In genomic region chr19:6979001-6979479, GRCm38 (mm10) we compare ENCODE assay signal across 8 mouse cellular contexts. TPM values are rescaled to one million over a fixed set of nuclear protein-coding genes. Genes with fewer than 3 reads are reported as not detected.
DNase-seq lines count a peak whose midpoint lies in the region; ATAC-seq and TF ChIP-seq lines count a peak whose summit lies in the region.

No protein-coding gene starts in this region.

- 23% methylated on average over 11 of the region's 11 CpGs for WGBS in bone marrow, adult 2 months
- 3% methylated on average over 11 of the region's 11 CpGs for WGBS in heart, embryonic 14.5 days
- WGBS in midbrain, embryonic 16.5 days: 9% methylated on average over 11 of the region's 11 CpGs

- peak; percentile 65 for DNase-seq in 3134 (ENCODE audit: extremely low read depth, insufficient read length, low spot score)
- DNase-seq in left cerebral cortex, adult 2 months (ENCODE audit: extremely low spot score in 1 of 2, low spot score in 2 of 2): peak; percentile 43

- peak overlapping the region; percentile 81 for H3K9ac ChIP-seq in heart, embryonic 14.5 days (ENCODE audit: low read length)
- peak overlapping the region; percentile 84 for H3K9ac ChIP-seq in midbrain, embryonic 16.5 days (ENCODE audit: low read depth, low read length)

- H3K36me3 ChIP-seq in erythroblast, embryonic 14.5 days (ENCODE audit: control insufficient read depth): peaks cover 41% of the 10 kb centered on the region
- peaks cover 53% of the 10 kb centered on the region for H3K36me3 ChIP-seq in heart, embryonic 14.5 days (ENCODE audit: control insufficient read depth, insufficient read depth, low read length)
- peaks cover 8% of the 10 kb centered on the region for H3K36me3 ChIP-seq in midbrain, embryonic 16.5 days (ENCODE audit: control insufficient read depth, insufficient read depth, low read length)

- H3K4me2 ChIP-seq in heart, embryonic 14.5 days (ENCODE audit: low read length): peak overlapping the region; percentile 71
- peak overlapping the region; percentile 90 for H3K4me2 ChIP-seq in midbrain, embryonic 16.5 days (ENCODE audit: low read length)

- H3K4me3 ChIP-seq in erythroblast, embryonic 14.5 days (replicated peaks): peak overlapping the region; percentile 89
- peak overlapping the region; percentile 73 for H3K4me3 ChIP-seq in bone marrow, adult 2 months (replicated peaks; ENCODE audit: control insufficient read depth, low read depth, low read length)
- H3K4me3 ChIP-seq in heart, embryonic 14.5 days (ENCODE audit: control insufficient read depth in 1 of 2, insufficient read depth in 1 of 2, low read depth in 1 of 2, low read length in 2 of 2): peak overlapping the region; percentile 75 to 80
- H3K4me3 ChIP-seq in left cerebral cortex, adult 2 months: peak overlapping the region; percentile 91
- peak overlapping the region; percentile 75 for H3K4me3 ChIP-seq in midbrain, embryonic 16.5 days (ENCODE audit: low read depth, low read length)

- intact Hi-C loops in left cerebral cortex, adult 2 months (cut with DNase I): loop anchor here (2.0 to 5.0 kb wide), 2 partner anchors 37 to 56 kb away; partner anchors contain the start of genes Bad and Gpr137

- H3K27me3 ChIP-seq in erythroblast, embryonic 14.5 days (ENCODE audit: control insufficient read depth): no peaks in the 10 kb centered on the region
- H3K27me3 ChIP-seq in heart, embryonic 14.5 days (ENCODE audit: control insufficient read depth, insufficient read depth, low read length): no peaks in the 10 kb centered on the region
- no peaks in the 10 kb centered on the region for H3K27me3 ChIP-seq in midbrain, embryonic 16.5 days (ENCODE audit: control insufficient read depth, insufficient read depth, low read depth, low read length)

- no peak for TF ChIP-seq POLR2A in bone marrow, adult 2 months (IDR thresholded peaks at IDR 0.05; ENCODE audit: borderline replicate concordance, control insufficient read depth, low read depth, low read length)

- peak overlapping the region; percentile 42; the same call in 1 of the 2 replicates for H3K27ac ChIP-seq in bone marrow, adult 2 months (ENCODE audit: control insufficient read depth, insufficient read depth, low read depth, low read length, poor library complexity)
- peak overlapping the region in 1 of 2 experiments; percentile 66; a peak in 3 of 4 replicates for H3K27ac ChIP-seq in heart, embryonic 14.5 days (replicated peaks in 1 of 2; ENCODE audit: control insufficient read depth in 1 of 2, insufficient read depth in 1 of 2, low read depth in 2 of 2, low read length in 2 of 2)
- peak overlapping the region; percentile 99 for H3K27ac ChIP-seq in left cerebral cortex, adult 2 months
- peak overlapping the region; percentile 97 for H3K27ac ChIP-seq in midbrain, embryonic 16.5 days (ENCODE audit: low read length)

- peaks cover 70% of the 10 kb centered on the region for H3K4me1 ChIP-seq in erythroblast, embryonic 14.5 days (ENCODE audit: control insufficient read depth)
- H3K4me1 ChIP-seq in bone marrow, adult 2 months (ENCODE audit: control insufficient read depth, insufficient read depth, low read length): peaks cover 3% of the 10 kb centered on the region; the same call in 1 of the 2 replicates
- H3K4me1 ChIP-seq in heart, embryonic 14.5 days (ENCODE audit: control insufficient read depth in 2 of 2, insufficient read depth in 2 of 2, low read length in 2 of 2): peaks cover 18 to 40% of the 10 kb centered on the region in 2 experiments; a peak in 3 of 4 replicates
- H3K4me1 ChIP-seq in midbrain, embryonic 16.5 days (ENCODE audit: control insufficient read depth, insufficient read depth, low read length): peaks cover 37% of the 10 kb centered on the region

- TF ChIP-seq CTCF in bone marrow, adult 2 months (IDR thresholded peaks at IDR 0.05; ENCODE audit: control insufficient read depth, insufficient read depth, low read length): no peak
- TF ChIP-seq CTCF in left cerebral cortex, adult 2 months (IDR thresholded peaks at IDR 0.05): no peak

- H3K9me3 ChIP-seq in erythroblast, embryonic 14.5 days (ENCODE audit: control insufficient read depth, low read length): no peaks in the 10 kb centered on the region
- no peaks in the 10 kb centered on the region for H3K9me3 ChIP-seq in heart, embryonic 14.5 days (ENCODE audit: control insufficient read depth, low read length)
- no peaks in the 10 kb centered on the region for H3K9me3 ChIP-seq in midbrain, embryonic 16.5 days (replicated peaks; ENCODE audit: control insufficient read depth, low read length, poor library complexity, severe bottlenecking)

- ATAC-seq in erythroblast, adult 5-6 weeks (replicated peaks; ENCODE audit: low FRiP score, poor library complexity, severe bottlenecking): no peak
- ATAC-seq in heart, embryonic 14.5 days (ENCODE audit: insufficient number of reproducible peaks, insufficient read depth, low FRiP score, low read depth): no peak
- no peak for ATAC-seq in midbrain, embryonic 16.5 days
- ATAC-seq in activated CD4-positive, CD25-positive, alpha-beta regulatory T cell, adult 4 months: no peak

RNA-seq across cellular contexts. Expression of gene Fkbp2, which starts 1.3 kb away (rescaled TPM):
- polyA plus RNA-seq in erythroblast, embryonic 14.5 days (2012): 24.5 and 29.1 TPM in 2 replicates
- 34.0 and 34.9 TPM in 2 replicates for total RNA-seq in erythroblast, adult 5-6 weeks (2015; ENCODE audit: low replicate concordance)
- total RNA-seq in erythroblast, adult 5-6 weeks (2017; ENCODE audit: low replicate concordance): 31.0 and 34.8 TPM in 2 replicates
- 40.9 and 42.3 TPM in 2 replicates for polyA plus RNA-seq in bone marrow, adult 2 months (2011; ENCODE audit: insufficient read depth, insufficient read length, low replicate concordance, missing spikeins)
- 64.2 and 65.1 TPM in 2 replicates for polyA plus RNA-seq in heart, embryonic 14.5 days (2014; fragmentation: Nextera tagmentation; extraction: Ambion mirVana)
- 100 to 1,000 TPM; 106 to 108 TPM for total RNA-seq in left cerebral cortex, adult 2 months (2021)
- polyA plus RNA-seq in midbrain, embryonic 16.5 days (2015; fragmentation: Nextera tagmentation; extraction: Ambion mirVana): 114 and 129 TPM in 2 replicates
- polyA plus RNA-seq in activated CD4-positive, CD25-positive, alpha-beta regulatory T cell, adult 4 months (2017; shearing (Covaris generic)): 10 to 100 TPM; 54.3 to 76.4 TPM

RNA-seq across cellular contexts. Expression of gene Plcb3, which starts 2.8 kb away (rescaled TPM):
- 0.12 and 0.22 TPM in 2 replicates for polyA plus RNA-seq in erythroblast, embryonic 14.5 days (2012)
- total RNA-seq in erythroblast, adult 5-6 weeks (2015; ENCODE audit: low replicate concordance): 0.19 and 0.42 TPM in 2 replicates
- 2.5 and 6.8 TPM in 2 replicates for total RNA-seq in erythroblast, adult 5-6 weeks (2017; ENCODE audit: low replicate concordance)
- 9.7 and 14.6 TPM in 2 replicates for polyA plus RNA-seq in bone marrow, adult 2 months (2011; ENCODE audit: insufficient read depth, insufficient read length, low replicate concordance, missing spikeins)
- 15.2 and 16.8 TPM in 2 replicates for polyA plus RNA-seq in heart, embryonic 14.5 days (2014; fragmentation: Nextera tagmentation; extraction: Ambion mirVana)
- 10 to 100 TPM; 11.1 to 12.1 TPM for total RNA-seq in left cerebral cortex, adult 2 months (2021)
- 9.7 and 10.7 TPM in 2 replicates for polyA plus RNA-seq in midbrain, embryonic 16.5 days (2015; fragmentation: Nextera tagmentation; extraction: Ambion mirVana)
- polyA plus RNA-seq in activated CD4-positive, CD25-positive, alpha-beta regulatory T cell, adult 4 months (2017; shearing (Covaris generic)): 1 to 10 TPM; 3.2 to 5.1 TPM

RNA-seq across cellular contexts. Expression of gene Ppp1r14b, which starts 4.3 kb away (rescaled TPM):
- 15.6 and 17.4 TPM in 2 replicates for polyA plus RNA-seq in erythroblast, embryonic 14.5 days (2012)
- total RNA-seq in erythroblast, adult 5-6 weeks (2015; ENCODE audit: low replicate concordance): 30.9 and 57.8 TPM in 2 replicates
- total RNA-seq in erythroblast, adult 5-6 weeks (2017; ENCODE audit: low replicate concordance): 17.8 and 41.6 TPM in 2 replicates
- 83.5 and 137 TPM in 2 replicates for polyA plus RNA-seq in bone marrow, adult 2 months (2011; ENCODE audit: insufficient read depth, insufficient read length, low replicate concordance, missing spikeins)
- polyA plus RNA-seq in heart, embryonic 14.5 days (2014; fragmentation: Nextera tagmentation; extraction: Ambion mirVana): 170 and 184 TPM in 2 replicates
- 10 to 100 TPM; 62.4 to 65.6 TPM for total RNA-seq in left cerebral cortex, adult 2 months (2021)
- polyA plus RNA-seq in midbrain, embryonic 16.5 days (2015; fragmentation: Nextera tagmentation; extraction: Ambion mirVana): 111 and 136 TPM in 2 replicates
- polyA plus RNA-seq in activated CD4-positive, CD25-positive, alpha-beta regulatory T cell, adult 4 months (2017; shearing (Covaris generic)): 10 to 100 TPM; 14.2 to 26.1 TPM

RNA-seq across cellular contexts. Expression of gene Vegfb, which starts 8.4 kb away (rescaled TPM):
- polyA plus RNA-seq in erythroblast, embryonic 14.5 days (2012): 2.3 and 2.7 TPM in 2 replicates
- 11.7 TPM in 2 replicates for total RNA-seq in erythroblast, adult 5-6 weeks (2015; ENCODE audit: low replicate concordance)
- total RNA-seq in erythroblast, adult 5-6 weeks (2017; ENCODE audit: low replicate concordance): 0.98 and 1.1 TPM in 2 replicates
- 10.0 and 14.0 TPM in 2 replicates for polyA plus RNA-seq in bone marrow, adult 2 months (2011; ENCODE audit: insufficient read depth, insufficient read length, low replicate concordance, missing spikeins)
- 141 and 153 TPM in 2 replicates for polyA plus RNA-seq in heart, embryonic 14.5 days (2014; fragmentation: Nextera tagmentation; extraction: Ambion mirVana)
- 100 to 1,000 TPM in 1 of 2 experiments, 10 to 100 TPM in 1; 89.4 to 101 TPM for total RNA-seq in left cerebral cortex, adult 2 months (2021)
- polyA plus RNA-seq in midbrain, embryonic 16.5 days (2015; fragmentation: Nextera tagmentation; extraction: Ambion mirVana): 41.9 and 57.8 TPM in 2 replicates
- 1 to 10 TPM; 2.5 to 2.6 TPM for polyA plus RNA-seq in activated CD4-positive, CD25-positive, alpha-beta regulatory T cell, adult 4 months (2017; shearing (Covaris generic))

RNA-seq across cellular contexts. Expression of gene Dnajc4, which starts 13.3 kb away (rescaled TPM):
- polyA plus RNA-seq in erythroblast, embryonic 14.5 days (2012): 3.8 and 5.5 TPM in 2 replicates
- total RNA-seq in erythroblast, adult 5-6 weeks (2015; ENCODE audit: low replicate concordance): 4.4 and 6.5 TPM in 2 replicates
- total RNA-seq in erythroblast, adult 5-6 weeks (2017; ENCODE audit: low replicate concordance): 2.1 and 10.9 TPM in 2 replicates
- polyA plus RNA-seq in bone marrow, adult 2 months (2011; ENCODE audit: insufficient read depth, insufficient read length, low replicate concordance, missing spikeins): 14.8 and 28.8 TPM in 2 replicates
- 40.0 and 42.9 TPM in 2 replicates for polyA plus RNA-seq in heart, embryonic 14.5 days (2014; fragmentation: Nextera tagmentation; extraction: Ambion mirVana)
- total RNA-seq in left cerebral cortex, adult 2 months (2021): 10 to 100 TPM; 28.2 to 28.9 TPM
- polyA plus RNA-seq in midbrain, embryonic 16.5 days (2015; fragmentation: Nextera tagmentation; extraction: Ambion mirVana): 21.6 and 22.9 TPM in 2 replicates
- polyA plus RNA-seq in activated CD4-positive, CD25-positive, alpha-beta regulatory T cell, adult 4 months (2017; shearing (Covaris generic)): 10 to 100 TPM; 44.8 to 46.0 TPM
